Mouse (Mus musculus) megakaryocyte progenitor cell, adult 5-6 weeks (primary cell): ENCODE measurements around the gene Olfr524. TPM values are rescaled to one million over a fixed set of nuclear protein-coding genes. Genes with fewer than 3 reads are reported as not detected.

Experiments
- ATAC-seq: replicated peaks from 2 replicates; pipeline ENCODE4 v1.8.0; 2016; ENCODE audit warnings: mild to moderate bottlenecking, moderate TSS enrichment, inconsistent platforms; ENCODE audit not compliant: poor library complexity
- total RNA-seq, 2 experiments: library from RNA; stranded (forward) in 1 of 2; stranded (reverse) in 1 of 2; fragments of 157-497, 149-512 nt in 1 of 2; fragments of 200-1000 nt in 1 of 2; gene quantifications; 2 replicates each; pipeline versions ENCODE4 v1.2.3 to v1.2.4; 2015 to 2017

The Olfr524 gene
- not detected in 2 replicates for total RNA-seq (2015)
- not detected in 2 replicates for total RNA-seq (2017)

GRCm38 (mm10) chr7:140205864-140206263 is at the start of gene Olfr524:
Olfr524 (minus strand) TSS chr7:140205964.
- no peak for ATAC-seq

- 0 out of 2 replicates have a peak, but pooled peaks have one; percentile 17 for ATAC-seq
These were observed 48.1 kb upstream of the Olfr524 start for GRCm38 (mm10) chr7:140253780-140254299.

GRCm38 (mm10) chr7:140247216-140247615 is 41.5 kb upstream of the Olfr524 start, which contains the start of gene 5830411N06Rik:
5830411N06Rik (plus strand) TSS chr7:140247284.
- ATAC-seq = no peak

DNA sequence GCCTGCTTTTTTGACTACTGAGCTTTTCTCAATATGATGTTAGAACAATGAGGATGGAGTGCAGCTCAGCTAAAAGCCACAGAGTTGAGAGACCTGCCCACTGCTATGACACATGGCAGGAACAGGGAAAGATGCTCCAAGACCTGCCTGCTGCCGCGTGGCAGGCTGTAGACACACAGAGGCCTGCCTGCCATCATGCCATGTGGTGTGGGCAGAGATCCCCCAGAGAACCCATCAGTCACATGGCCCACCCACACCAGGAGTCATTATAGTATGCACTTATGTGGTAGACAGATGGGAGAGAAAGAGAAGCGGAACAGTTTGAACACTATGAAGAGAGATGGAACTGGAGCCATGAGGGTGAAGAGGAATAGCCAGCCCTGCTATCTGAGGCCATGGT is 27.9 kb upstream of the Olfr524 start:
- ATAC-seq = no peak

GRCm38 (mm10) chr7:140231026-140231425 is 25.3 kb upstream of the Olfr524 start:
- ATAC-seq = no peak

DNA sequence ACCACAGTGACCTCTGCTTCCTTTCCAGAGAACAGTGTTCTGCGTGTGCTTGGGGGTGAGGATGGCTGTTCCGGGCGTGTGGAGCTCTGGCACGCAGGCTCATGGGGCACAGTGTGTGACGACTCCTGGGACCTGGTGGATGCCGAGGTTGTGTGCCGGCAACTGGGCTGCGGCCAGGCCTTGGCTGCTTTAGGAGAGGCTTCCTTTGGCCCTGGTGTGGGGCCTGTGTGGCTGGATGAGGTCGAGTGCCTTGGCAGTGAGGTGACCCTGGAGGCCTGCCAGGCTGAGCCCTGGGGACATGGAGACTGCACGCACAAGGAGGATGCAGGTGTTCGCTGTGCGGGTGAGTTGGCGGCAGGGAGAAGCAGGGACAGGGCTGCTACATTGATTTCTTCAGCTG is 22.7 kb upstream of the Olfr524 start:
- ATAC-seq = no peak

- no peak for ATAC-seq
These were observed 18.4 kb upstream of the Olfr524 start for GRCm38 (mm10) chr7:140224209-140224608.

DNA sequence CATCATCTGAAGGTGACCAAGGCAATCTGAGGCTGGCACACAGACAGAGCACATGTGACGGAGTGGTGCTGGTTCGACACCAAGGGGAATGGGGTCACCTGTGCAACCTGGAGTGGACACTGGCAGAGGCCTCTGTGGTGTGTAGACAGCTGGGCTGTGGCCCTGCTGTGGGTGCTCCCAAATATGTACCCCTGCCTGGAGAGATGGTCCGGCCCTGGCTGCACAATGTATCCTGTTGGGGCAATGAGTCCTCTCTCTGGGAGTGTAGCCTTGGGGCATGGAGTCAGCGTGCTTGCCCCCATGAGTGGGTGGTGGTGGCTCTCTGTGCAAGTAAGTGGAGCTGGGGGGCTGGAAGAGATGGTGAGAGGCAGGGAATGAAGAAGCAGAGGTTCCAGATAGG is 14.6 kb upstream of the Olfr524 start:
- ATAC-seq = no peak

DNA sequence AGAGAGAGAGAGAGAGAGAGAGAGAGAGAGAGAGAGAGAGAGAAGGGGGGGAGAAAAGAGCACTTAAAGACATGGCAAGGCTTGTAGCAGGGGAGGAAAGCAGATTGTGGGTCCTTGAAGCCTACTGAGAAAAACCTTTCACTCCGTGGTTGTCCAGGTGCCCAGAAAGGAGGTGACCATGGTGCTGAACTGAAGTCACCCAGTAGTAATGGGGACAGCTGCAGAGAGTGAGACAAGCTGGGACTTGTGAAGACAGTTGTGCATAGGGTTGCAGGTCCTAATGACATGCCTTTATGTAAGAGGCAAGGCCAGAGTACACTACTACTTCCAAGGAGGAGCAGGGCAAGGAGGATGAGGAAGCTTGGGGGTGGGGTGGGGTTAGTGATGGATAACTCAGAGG is 13.5 kb upstream of the Olfr524 start:
- peak; percentile 44; the same call in 1 of the 2 replicates for ATAC-seq

- no peak for ATAC-seq
These were observed 12.2 kb upstream of the Olfr524 start, which contains the start of gene Cd163l1 for GRCm38 (mm10) chr7:140217967-140218366. Cd163l1 (plus strand) TSS chr7:140218267.

DNA sequence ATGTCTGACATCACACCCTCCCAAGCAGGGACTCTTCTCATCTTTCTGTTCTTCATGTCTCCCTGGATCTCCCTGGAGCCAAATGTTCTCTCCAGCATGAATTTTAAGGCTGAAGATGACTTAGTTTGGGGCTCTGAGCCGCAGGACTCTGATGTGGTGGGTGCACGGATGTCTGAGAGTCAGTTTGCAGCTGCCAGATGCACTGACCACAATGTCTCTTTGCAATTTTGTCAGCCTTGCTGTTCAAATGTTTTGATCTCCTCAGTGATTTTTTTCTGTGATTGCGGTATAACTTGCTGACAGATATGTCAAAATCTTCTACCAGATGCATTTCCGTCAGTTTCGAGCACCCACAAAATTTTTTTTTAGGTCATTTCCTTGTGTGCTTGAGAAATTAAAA is 8.1 kb upstream of the Olfr524 start:
- no peak for ATAC-seq

DNA sequence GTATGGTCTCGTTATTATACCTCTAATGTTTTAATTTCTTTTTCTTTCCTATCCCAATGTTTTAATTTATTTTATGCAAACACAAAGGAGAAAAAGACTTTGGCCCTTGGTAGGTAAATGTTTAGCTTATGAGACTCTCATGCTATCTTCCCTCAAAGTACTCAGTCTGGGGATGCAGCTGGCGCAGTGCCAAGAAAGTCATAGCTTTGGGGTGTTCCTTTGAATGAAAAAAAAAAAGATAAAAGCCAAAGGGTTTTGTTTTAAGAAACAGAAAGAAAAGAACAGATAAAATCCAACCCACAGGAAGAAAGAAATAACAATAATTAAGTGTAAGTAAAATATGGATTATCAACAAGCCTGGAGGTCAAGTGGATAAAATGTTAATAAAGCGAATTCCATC is 2.9 kb upstream of the Olfr524 start:
- ATAC-seq = peak; percentile 32; the same call in 1 of the 2 replicates

- ATAC-seq = peak; percentile 77
These were observed 2.4 kb upstream of the Olfr524 start for GRCm38 (mm10) chr7:140208153-140208552.

GRCm38 (mm10) chr7:140206904-140207303 is 1.1 kb upstream of the Olfr524 start:
- ATAC-seq = peak; percentile 37; the same call in 1 of the 2 replicates

DNA sequence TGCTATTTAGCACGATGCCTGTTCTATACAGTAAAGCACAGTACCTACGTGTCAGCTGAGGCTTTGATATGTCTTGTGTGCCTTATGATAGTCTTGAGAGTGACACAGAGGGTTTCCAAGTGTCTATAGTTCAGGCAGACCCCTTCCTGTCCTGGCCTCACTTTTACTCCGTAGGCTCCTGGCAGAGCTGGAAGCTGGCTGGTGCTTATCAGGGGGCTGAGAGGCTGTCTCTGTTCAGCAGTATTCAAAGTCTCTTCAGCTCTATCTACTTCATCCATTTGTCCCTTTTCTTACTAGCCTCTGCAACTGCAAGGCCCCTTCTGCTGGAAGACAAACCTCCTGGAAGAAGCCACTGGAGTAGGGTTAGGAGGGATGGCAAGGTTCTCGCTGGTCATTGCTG is 4.7 kb downstream of the Olfr524 start:
- ATAC-seq = peak; percentile 42

- ATAC-seq = no peak
These were observed 9.8 kb downstream of the Olfr524 start for GRCm38 (mm10) chr7:140196002-140196401.

DNA sequence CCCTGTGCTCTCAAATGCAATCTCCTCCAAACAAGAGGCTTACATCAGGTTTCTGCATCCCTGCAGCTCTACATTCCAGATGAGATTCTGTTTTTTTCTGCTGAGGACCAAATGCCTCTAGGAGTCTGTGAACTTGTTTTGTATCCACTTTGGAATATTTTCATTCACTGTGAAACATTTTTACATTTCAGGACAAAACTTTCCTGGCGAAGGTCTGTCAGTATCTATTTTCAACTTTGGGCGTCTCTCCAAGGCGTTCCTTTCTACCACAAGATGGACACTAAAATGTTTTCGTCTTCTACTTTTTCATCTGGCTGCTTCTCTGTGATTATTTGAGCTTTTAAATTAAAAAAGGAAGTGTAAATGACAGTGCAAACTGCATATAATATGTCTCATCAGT is 11.7 kb downstream of the Olfr524 start:
- no peak for ATAC-seq

DNA sequence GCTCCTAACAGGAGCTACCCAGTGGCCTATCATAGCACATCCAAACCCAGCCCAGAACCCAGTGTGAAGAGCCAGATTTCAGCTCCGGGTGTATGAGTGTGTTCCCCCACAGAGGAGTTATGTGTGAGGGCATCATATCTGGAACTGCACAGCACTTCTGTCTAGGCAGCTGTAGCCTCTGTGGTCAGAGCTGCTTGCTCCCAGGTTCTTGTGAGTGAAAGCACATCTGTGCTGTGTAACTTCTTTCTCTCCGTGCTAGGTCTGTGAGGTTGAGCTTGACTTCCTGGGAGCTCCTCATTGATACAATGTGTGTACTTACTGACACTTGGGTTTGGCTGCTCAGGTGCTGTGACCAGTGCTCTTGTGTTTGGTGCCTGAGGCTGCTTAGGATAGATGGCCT is 12.9 kb downstream of the Olfr524 start:
- ATAC-seq = no peak

- no peak for ATAC-seq
These were observed 13.3 kb downstream of the Olfr524 start for GRCm38 (mm10) chr7:140192445-140192844.

GRCm38 (mm10) chr7:140190435-140190834 is 15.3 kb downstream of the Olfr524 start:
- no peak for ATAC-seq

GRCm38 (mm10) chr7:140188391-140189328 is 17.1 kb downstream of the Olfr524 start:
- ATAC-seq = peak; percentile 74
